ENCODE assay signal across 8 mouse cellular contexts in the genomic region with DNA sequence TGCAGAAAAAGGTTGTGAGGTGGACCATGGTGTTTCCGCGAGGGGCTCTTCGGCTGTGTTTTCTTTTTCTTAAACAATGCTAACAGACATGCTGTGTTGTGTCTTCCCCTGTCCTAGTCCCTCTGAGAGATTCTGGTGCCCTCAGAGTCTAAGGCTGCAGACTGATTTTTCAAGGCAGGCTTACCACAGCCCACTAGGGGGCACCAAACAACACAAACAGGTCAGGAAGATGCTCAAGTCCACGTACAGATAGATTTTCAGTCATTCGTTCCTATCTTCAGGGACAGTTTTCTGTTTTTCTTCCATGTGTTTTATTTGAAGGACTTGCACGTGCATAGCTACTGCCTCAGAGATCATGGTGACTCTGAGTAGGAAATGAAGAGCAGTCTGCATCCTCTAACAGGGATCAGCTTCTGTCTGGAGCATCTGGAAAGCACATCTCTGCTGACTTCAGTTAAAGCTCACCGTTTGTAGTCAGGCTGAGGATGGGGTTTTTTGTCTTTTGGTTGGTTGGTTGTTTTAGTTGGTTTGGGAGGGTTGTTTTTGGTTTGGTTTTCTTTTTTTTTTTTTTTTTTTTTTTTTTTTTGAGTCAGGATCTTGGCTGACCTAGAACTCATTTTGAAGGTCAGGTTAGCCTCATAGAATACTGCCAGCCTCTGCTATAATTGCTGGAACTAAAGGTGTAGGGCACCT. TPM values are rescaled to one million over a fixed set of nuclear protein-coding genes. Genes with fewer than 3 reads are reported as not detected.
DNase-seq lines count a peak whose midpoint lies in the region; TF ChIP-seq lines count a peak whose summit lies in the region.
"Had no signal": no experiment of that assay in that cellular context is flagged by ENCODE, and none has a peak within 500 bp of the region (broad histone marks: within the 10 kb centered on the region; RNA-seq: fewer than 3 reads in every experiment).

No protein-coding gene starts in this region.

- peak; percentile 88 for DNase-seq in ZHBTc4 (ENCODE audit: low read depth, low spot score)
- DNase-seq in cerebellum, postnatal 25 days, result peak; percentile 89 to 92
- DNase-seq in gonadal fat pad, adult 2 months (ENCODE audit: low read depth), result peak; percentile 5
- peak; percentile 90 for DNase-seq in layer of hippocampus, adult 9-10 months (ENCODE audit: low spot score)
- DNase-seq in lung, postnatal 36 days, result peak; percentile 92
- peak; percentile 44 for DNase-seq in spleen, adult 12 weeks (ENCODE audit: low spot score)

- H3K9me3 ChIP-seq in ES-Bruce4 (replicated peaks; ENCODE audit: control insufficient read depth, insufficient read depth, low read length, poor library complexity, severe bottlenecking), result no peaks in the 10 kb centered on the region
- H3K9me3 ChIP-seq: neural tube, embryonic 12.5 days had no signal

- H3K27me3 ChIP-seq in ES-Bruce4 (ENCODE audit: control insufficient read depth, insufficient read depth, low read length, poor library complexity, severe bottlenecking), result no peaks in the 10 kb centered on the region
- H3K27me3 ChIP-seq: neural tube, embryonic 12.5 days had no signal

- no peaks in the 10 kb centered on the region for H3K36me3 ChIP-seq in ES-Bruce4 (ENCODE audit: control insufficient read depth, insufficient read depth, low read length, poor library complexity, severe bottlenecking)
- H3K36me3 ChIP-seq: neural tube, embryonic 12.5 days had no signal

- no peak for TF ChIP-seq POLR2A in ES-Bruce4 (IDR thresholded peaks at IDR 0.05; ENCODE audit: insufficient read depth, low read length)

- H3K27ac ChIP-seq in ES-Bruce4 (ENCODE audit: insufficient read depth, low read length), result no peak overlapping the region
- H3K27ac ChIP-seq: neural tube, embryonic 12.5 days had no signal

- H3K4me1 ChIP-seq in ES-Bruce4 (ENCODE audit: control insufficient read depth, insufficient read depth, low read length), result no peaks in the 10 kb centered on the region
- H3K4me1 ChIP-seq: neural tube, embryonic 12.5 days had no signal

- H3K4me3 ChIP-seq in ES-Bruce4 (ENCODE audit: low read depth, low read length), result no peak overlapping the region
- H3K4me3 ChIP-seq: neural tube, embryonic 12.5 days had no signal

- TF ChIP-seq CTCF in ES-Bruce4 (IDR thresholded peaks at IDR 0.05; ENCODE audit: low read depth, low read length), result peak; percentile 74

- H3K9ac ChIP-seq in ES-Bruce4 (ENCODE audit: low read depth, poor library complexity, severe bottlenecking), result no peak overlapping the region

- no peak for TF ChIP-seq EP300 in ES-Bruce4 (IDR thresholded peaks at IDR 0.05; ENCODE audit: insufficient read depth, low read depth, low read length)

RNA-seq across cellular contexts. Expression of a gene that starts 13.1 kb away (rescaled TPM):
- not detected in 2 replicates for polyA plus RNA-seq in ES-Bruce4 (2011; ENCODE audit: insufficient read depth, insufficient read length, low read depth, missing spikeins)
- 0.14 and 0.20 TPM in 2 replicates for polyA plus RNA-seq in gonadal fat pad, adult 2 months (2012; rRNA removed)
- polyA plus RNA-seq: neural tube, embryonic 12.5 days had no signal

RNA-seq across cellular contexts. Expression of a gene that starts 45.9 kb away (rescaled TPM):
- 779 and 784 TPM in 2 replicates for polyA plus RNA-seq in ES-Bruce4 (2011; ENCODE audit: insufficient read depth, insufficient read length, low read depth, missing spikeins)
- 20.1 and 27.9 TPM in 2 replicates for polyA plus RNA-seq in gonadal fat pad, adult 2 months (2012; rRNA removed)

Comparison
In these comparisons a context has a peak if more than half of its experiments do, and no peak if none do; other contexts are left out.
1. DNase-seq: peak in every context shown above with its lines; median percentile 92 in lung, postnatal 36 days; 90 in cerebellum, postnatal 25 days; 90 in layer of hippocampus, adult 9-10 months; 88 in ZHBTc4; 44 in spleen, adult 12 weeks; 5 in gonadal fat pad, adult 2 months.
2. RNA of a gene that starts 45.9 kb away (polyA plus RNA-seq): 779 to 784 TPM in ES-Bruce4; 20.1 to 27.9 TPM in gonadal fat pad, adult 2 months; every median in the first group is over 10 times any median in the second.